Mouse (Mus musculus) cerebellum, adult 8-10 months (tissue): ENCODE measurements around the gene Hist1h2bn.
"Not testable (repeated sequence)": the region's sequence is repeated elsewhere in the genome, so short reads cannot be mapped to it uniquely, and the experiment has no call there.

Experiments
- DNase-seq: peaks from one replicate; pipeline ENCODE4 v3.0.0; 2022

The Hist1h2bn gene

GRCm38 (mm10) chr13:21753524-21754285 is at the start of gene Hist1h2bn, which contains the start of gene Hist1h2ak:
TSS of gene Hist1h2bn (plus strand) at chr13:21754123.
TSS of gene Hist1h2ak (minus strand) at chr13:21753827.
- peak; percentile 67 for DNase-seq

- DNase-seq: no peak
These were observed 47.3 kb upstream of the Hist1h2bn start for GRCm38 (mm10) chr13:21706669-21707068.

- peak; percentile 89 for DNase-seq
These were observed 43.8 kb upstream of the Hist1h2bn start for GRCm38 (mm10) chr13:21710031-21710711.

GRCm38 (mm10) chr13:21710821-21711525 is 43.0 kb upstream of the Hist1h2bn start:
- DNase-seq: peak; percentile 86

GRCm38 (mm10) chr13:21711698-21712097 is 42.2 kb upstream of the Hist1h2bn start:
- no peak for DNase-seq

- peak; percentile 64 for DNase-seq
These were observed 39.2 kb upstream of the Hist1h2bn start for GRCm38 (mm10) chr13:21714725-21715124.

- no peak for DNase-seq
These were observed 38.6 kb upstream of the Hist1h2bn start for GRCm38 (mm10) chr13:21715131-21715863.

- DNase-seq: peak; percentile 86
These were observed 37.9 kb upstream of the Hist1h2bn start, which contains the start of the genes Hist1h2bl and Hist1h2ai for GRCm38 (mm10) chr13:21715864-21716539. TSS of gene Hist1h2bl (minus strand) at chr13:21716143. TSS of gene Hist1h2ai (plus strand) at chr13:21716422.

GRCm38 (mm10) chr13:21716540-21717391 is 37.2 kb upstream of the Hist1h2bn start:
- DNase-seq: not testable (repeated sequence)

GRCm38 (mm10) chr13:21717397-21718357 is 36.2 kb upstream of the Hist1h2bn start, which contains the start of gene Hist1h3h:
TSS of gene Hist1h3h (plus strand) at chr13:21717659.
- peak; percentile 75 for DNase-seq

- no peak for DNase-seq
These were observed 35.4 kb upstream of the Hist1h2bn start for GRCm38 (mm10) chr13:21718381-21719080.

- DNase-seq: not testable (repeated sequence)
These were observed 32.7 kb upstream of the Hist1h2bn start for GRCm38 (mm10) chr13:21721107-21721756.

GRCm38 (mm10) chr13:21721757-21722372 is 32.1 kb upstream of the Hist1h2bn start, which contains the start of gene Hist1h2bm:
TSS of gene Hist1h2bm (plus strand) at chr13:21722044.
- DNase-seq: peak; percentile 65

GRCm38 (mm10) chr13:21722373-21722925 is 31.5 kb upstream of the Hist1h2bn start:
- DNase-seq: no peak

GRCm38 (mm10) chr13:21722993-21723836 is 30.7 kb upstream of the Hist1h2bn start:
- no peak for DNase-seq

GRCm38 (mm10) chr13:21727948-21728572 is 25.9 kb upstream of the Hist1h2bn start:
- DNase-seq: no peak
